Mouse (Mus musculus) cerebellum, postnatal 4 days (tissue): ENCODE data around the gene Crcp.

Source experiments
- DNase-seq, 2 experiments: peaks; one replicate each; pipeline ENCODE4 v3.0.0; 2022; ENCODE audit warnings: low spot score in 2 of 2, mixed read lengths in 1 of 2

The Crcp gene

DNA sequence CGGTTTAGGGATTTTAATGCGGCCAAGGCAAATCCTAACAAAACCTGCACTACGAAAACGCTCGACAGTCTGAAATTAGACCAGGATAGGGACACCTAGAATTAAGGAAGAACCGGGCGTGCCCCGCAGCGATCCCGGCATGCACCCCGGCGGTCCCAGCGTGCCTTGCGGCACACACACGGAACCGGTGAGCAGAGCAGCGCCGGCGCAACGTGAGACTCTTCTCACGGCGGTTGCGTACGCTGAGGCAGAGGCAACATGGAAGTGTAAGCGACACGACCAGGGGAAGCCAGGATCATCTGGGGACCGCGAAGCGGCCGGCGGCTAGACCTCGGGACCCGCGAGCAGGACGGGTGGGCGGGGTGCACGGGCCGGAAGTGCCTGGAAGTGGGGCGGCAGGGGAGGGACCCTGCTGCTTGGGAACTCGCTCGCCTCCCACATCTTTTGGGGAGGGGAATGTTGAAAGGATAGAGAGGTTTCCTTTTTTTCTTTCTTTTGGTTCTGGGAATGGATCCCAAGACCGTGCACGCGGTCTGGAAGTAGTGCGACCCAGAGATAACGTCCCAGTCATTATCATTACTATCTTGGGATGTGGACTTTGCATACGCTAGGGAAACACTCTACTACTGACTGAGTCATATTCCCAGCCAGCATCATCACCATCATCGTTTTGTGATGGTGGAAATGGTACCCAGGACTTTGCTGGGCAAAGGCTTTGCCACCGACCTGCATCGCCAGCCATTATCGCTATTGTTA lies at the start of gene Crcp, which contains the start of gene Asl:
Gene Crcp, plus strand, starts transcription at position 149 of the 756 bp plus-strand sequence.
Gene Asl, minus strand, starts transcription at position 106 of the 756 bp plus-strand sequence.
- DNase-seq = peak; percentile 52 to 78

DNA sequence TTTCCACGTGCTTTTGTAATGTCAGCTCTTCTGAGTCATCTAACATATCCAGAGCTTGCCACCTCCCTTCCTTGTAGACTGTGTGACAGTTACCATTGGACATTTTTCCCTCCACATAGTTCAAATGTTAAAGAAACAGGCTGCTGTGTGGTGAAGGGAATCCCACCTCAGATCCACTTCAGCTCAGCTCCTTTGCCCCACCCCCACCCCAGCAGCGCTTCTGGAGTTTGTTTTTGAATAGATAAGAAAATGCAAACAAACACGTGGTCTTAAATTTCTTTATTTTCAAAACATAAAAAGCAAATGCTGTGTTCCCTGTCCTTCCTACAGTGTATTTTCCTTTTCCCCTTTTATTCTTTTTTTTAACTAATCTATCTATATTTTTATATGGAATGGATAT lies 48.9 kb upstream of the Crcp start:
- no peak for DNase-seq

DNA sequence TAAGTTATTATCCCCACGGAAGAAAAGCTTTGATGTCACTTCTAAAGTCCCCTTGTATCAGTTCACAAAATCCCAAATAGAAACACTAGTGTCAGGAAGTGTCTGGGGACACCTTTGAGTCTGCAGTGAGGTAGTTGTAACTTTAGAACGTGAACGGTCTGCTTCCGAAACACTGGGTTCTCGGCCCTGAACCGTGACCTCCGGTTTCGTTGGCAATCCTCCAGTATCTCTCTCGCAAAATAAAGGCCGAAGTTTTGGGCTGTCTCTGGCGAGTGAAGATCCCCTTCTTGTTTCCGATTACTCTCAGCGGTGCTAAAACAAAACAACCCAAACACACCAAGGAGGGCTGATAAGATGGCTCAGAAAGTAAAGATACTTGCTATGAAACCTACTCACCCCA lies 39.7 kb upstream of the Crcp start:
- no peak for DNase-seq

DNA sequence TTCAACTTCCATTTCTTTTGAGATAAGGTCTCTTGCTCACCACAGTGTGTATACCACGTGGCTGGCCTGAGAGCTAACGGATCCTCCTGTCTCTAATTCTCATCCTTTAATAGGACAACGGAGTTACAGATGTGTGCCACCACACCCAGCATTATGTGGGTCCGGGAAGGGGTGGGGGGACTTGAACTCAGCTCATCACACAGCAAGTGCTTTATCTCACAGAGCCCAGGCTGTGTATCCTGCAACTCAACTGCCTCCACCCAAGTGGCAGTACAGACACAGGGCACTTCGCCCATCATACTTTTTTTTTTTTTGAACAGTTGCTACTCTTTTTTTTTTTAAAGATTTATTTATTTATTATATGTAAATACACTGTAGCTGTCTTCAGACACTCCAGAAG lies 37.2 kb upstream of the Crcp start:
- no peak for DNase-seq

DNA sequence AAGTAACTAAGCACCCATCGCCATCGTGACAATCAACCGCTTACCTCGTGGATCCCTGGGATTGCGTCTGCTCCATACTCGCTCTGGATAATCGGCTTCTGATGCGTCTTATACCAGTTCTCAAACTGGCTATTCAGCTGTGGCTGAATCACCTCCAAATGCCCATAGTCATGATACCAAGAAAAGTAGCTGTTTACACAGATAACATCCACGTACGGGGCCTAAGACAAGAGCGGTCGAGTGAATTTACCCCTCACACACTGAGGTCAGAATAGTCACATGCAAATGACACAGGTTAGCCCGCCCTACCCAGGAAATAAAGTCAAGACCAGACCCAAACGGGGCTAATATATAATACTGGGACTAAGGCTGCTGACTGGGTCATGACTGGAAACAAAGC lies 35.7 kb upstream of the Crcp start:
- DNase-seq = no peak

DNA sequence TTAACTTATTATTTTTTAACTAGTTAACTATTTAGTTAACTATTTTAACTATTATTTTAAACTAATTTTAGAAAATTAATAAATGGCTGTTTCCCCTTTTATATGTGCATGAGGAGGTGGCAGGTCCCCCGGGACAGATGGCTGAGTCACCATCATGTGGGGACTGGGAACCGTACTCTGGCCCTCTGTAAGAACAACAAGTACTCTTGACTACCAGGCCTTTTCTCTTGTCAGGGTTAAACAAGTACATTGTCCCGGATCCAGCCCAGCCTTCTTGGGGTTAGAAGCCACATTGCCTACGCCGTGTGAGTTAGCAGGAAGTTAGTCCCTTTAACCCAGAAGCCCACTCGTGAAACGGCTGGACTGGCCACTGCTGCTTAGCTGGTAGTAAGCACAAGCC lies 34.1 kb upstream of the Crcp start:
- no peak for DNase-seq

DNA sequence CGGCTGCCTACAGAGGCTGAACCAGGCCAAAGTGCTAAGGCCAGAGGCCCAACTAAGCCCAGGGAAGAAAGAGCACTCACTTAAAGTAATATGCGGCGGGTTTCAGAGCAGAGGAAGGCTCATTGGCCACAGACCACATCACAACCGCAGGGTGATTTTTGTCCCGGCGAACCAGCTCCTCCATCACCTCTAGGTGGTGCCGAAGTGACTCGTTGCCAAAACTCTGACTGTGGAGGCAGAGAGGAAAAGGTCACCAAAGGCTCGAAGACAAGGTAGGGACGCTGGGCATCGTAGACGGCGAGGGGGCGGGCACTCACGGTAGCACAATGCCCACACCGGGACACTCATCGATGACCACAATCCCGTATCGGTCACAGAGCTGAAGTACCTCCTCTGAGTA lies 31.4 kb upstream of the Crcp start:
- no peak for DNase-seq

DNA sequence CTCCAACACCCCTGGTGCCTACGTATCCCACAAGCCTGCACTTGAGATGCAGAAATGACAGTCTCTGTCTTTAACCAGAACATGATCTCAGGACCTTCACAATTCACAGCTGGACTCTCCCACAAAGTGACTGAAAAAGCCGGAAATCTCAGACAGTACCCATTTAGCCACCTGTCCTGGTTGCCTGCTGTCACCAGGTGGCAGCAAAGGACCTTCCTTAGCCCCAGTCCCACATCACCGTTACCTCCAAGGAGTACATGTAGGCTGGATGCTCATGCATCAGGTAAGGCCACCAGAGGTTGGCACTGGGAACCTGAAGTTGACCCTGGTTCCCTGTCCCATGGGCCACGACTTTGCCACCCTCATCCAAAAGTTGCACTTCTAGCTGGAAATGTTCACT lies 30.0 kb upstream of the Crcp start:
- peak in 1 of 2 experiments; percentile 44 for DNase-seq

DNA sequence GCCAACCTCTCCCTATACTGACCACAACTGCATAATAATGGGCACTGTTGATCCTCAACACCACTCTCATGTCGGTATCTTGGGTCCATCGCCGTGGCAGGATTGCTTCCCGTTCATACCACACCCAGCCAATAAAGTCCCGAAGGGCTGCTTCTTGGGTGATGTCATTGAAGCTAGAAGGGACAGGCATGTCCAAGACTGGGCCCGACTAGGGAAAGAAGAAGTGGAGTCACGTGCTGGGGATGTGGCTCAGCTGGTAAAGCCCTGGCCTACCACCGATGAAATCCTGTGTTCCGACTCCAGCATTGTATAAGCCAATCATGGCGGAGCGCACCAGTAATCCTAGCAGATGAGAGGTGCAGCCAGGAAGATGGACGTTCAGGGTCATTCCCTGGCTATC lies 28.4 kb upstream of the Crcp start:
- no peak for DNase-seq

DNA sequence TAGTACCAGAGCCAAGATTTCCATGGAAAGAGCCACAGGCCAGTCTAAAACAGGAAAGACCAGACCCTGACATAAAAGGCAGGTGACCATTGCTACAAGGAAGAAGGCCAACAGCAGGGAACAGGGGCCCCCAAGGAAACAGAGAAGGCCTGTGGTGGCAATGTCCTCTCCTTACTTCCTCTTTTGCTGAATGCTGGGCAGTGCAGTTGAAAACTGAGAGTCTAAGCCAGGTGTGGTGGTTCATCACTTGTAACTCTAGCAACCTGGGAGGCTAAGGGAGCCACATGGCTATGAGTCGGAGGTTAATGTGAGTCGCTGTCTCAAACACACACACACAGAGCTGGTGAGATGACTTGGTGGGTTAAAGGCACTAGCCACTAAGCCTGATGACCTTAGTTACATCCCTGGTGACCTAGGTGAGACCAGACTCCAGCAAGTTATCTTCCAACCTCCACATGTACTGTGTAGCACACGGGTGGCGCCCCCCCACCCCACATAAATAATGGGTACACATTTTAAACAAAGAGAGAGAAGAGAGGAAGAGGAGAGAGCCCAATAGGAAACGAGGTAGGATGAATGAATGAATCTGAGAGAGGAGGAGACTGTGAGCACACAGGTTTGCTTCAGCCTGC lies 27.6 kb upstream of the Crcp start:
- no peak for DNase-seq

DNA sequence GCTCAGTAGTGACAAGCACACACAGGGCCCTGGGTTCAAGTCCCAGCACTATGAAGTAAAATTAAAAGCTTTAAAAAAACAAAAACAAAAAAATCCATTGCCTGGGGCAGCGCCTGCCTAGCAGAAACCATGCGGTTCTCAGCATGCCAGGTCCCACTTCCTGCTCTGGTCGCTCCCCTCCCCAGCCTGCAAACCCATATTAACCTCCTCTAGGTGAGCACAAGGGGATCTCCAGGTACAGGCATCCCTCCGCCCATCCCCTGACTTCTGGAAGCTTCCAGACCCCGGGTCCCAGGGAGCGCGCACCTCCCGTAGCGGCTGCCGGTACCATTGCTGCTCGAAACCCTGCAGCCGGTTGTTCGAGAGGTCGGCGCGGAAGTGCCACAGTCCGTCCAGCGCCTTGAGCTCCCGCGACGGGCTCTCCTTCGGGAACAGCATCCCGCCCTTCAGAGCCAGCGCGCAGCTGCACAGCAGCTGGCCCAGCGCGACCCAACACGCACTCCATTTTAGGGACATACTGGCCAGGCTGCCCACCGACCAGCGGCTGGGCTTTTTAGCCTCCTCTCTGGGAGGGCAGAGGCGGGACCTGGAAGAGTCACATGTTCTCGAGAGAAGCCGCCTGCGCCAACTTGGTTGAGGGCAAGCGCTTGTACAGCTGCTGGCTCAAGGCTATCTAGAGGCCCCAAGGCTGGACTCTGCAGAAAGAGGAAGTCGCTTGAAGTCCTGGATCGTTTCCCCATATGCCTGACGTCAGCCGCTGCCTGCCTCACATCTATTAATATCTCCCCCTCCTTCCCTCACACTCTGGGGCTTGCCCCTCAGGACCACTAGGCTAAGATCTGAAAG lies 26.6 kb upstream of the Crcp start, which contains the start of gene Gusb:
Gene Gusb, minus strand, starts transcription at position 749 of the 846 bp plus-strand sequence.
- DNase-seq = peak; percentile 68

DNA sequence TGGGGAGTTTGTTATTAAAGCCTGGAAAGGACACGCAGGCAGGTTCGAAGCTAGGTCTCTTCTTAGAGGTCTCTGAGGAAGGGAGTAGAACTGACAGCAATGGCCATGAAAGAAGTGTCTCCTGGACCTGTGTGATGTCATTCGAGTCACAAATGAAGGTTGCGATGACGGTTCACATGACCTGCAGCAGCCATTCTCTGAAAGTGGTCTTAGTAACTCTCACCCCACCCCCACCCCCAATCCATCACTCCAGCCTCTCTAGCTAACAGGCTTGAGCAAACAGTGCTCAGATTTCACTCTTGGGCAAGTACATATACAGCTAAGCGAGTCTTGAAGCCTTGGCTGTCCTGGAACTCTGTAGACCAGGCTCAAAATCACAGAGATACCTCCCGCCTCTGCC lies 25.9 kb upstream of the Crcp start:
- no peak for DNase-seq

DNA sequence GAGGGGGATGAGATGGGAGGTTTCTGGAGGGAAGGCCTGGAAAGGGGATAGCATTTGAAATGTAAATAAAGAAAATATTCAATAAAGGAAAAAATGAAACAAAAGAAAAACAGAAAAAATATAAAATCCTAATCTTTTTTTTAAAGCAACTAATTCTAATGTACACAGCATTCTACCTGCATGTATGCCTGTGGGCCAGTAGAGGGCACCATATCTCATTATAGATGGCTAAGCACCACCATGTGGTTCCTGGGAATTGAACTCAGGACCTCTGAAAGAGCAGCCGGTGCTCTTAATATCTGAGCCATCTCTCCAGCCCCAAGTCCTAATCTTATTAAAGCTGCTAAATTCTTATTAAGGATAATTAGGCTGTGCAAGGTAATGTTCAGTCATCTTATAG lies 21.7 kb upstream of the Crcp start:
- no peak for DNase-seq

DNA sequence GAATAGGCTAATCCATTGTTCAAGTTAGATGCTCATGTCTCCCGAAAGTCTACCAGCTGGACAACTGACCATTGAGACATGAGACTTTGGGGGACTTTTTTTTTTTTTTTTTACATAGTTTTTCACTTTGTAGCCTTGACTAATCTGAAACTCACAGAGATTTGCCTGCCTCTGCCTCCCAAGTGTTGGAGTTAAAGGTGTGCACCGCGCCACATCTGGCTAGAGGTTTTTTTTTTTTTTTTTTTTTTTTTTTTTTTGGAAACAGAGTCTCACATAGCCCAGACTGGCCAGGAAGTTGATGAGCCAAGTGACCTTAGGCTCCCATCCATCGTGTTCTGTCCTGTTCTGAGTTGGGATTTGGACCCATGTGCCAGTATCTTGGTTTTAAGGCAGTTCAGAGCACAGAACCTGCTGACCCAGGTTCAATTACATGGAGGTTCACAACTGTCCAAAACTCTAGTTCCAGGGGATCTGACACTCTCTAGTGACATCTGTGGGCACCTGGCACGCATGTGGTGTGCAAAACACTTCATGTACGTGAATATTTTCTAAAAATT lies 21.0 kb upstream of the Crcp start:
- no peak for DNase-seq

DNA sequence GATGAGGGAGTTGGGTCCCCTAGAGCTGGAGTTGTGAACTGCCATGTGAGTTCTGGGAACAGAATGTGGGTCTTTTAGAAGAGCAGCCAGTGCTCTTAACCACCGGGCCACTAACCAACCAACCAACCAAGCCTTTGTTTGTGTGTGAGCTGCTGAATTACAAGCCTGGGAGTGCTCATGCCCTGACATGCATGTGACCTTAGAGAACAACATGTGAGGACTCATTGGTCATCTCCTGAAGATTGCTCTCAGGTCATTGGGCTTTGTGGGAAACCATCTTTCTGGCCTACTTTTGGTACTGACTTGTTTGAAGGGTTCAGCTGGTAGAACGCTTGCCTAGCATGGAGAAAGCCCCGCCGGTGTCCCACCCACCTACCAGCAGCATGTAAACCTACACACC lies 19.3 kb upstream of the Crcp start:
- DNase-seq = no peak

DNA sequence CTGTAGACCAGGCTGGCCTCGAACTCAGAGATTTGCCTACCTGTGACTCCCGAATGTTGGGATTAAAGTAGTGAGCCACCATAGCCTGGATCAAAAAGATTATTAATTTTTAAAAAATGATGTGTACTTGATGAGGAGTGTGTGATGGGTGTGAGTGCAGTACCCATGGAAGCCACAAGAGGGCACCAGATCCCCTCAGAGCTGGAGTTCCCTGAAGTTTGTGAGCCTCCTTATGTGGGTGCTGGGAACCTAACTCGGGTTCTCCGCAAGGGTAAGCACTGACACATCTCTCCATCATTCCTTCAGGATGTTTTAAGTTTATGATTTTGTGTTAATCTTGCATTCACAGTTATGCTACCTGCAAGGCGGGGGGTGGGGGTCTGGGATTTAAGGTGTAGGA lies 18.1 kb upstream of the Crcp start:
- DNase-seq = no peak

DNA sequence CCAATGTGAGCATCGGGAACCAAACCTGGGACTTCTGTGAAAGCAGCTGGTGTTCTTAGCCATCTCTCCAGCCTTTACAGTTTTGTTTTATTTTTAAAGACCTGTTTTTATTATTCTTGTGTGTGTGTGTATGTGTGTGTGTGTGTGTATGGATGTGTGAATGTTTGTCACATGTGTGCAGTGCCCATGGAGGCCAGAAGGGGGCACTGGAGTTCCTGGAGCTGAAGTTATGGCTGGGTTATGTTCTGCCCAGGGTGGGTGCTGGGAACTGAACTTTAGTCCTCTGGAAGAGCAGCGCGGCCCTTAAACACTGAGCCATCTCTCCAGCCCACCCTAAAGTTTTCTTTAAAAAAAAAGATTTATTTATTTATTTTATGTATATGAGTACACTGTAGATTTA lies 14.0 kb upstream of the Crcp start:
- no peak for DNase-seq

DNA sequence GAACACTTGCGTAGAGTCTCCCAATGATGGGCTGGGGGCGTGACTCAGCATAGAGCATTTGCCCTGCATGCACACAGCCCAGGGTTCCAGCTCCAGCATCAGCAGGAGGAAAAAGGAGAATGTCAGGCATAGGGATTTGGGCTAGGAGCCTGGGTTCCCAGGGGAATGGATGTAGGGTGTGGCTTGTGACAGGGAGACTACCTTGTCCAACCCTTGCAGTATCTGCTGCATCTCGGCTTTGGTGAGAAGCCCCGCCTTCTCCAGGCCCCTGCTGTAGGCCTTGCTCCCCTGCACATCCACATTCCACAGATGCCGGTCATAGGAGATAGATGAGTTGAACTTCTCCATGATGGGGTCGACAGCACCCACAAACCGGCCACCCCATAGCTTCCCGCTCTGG lies 9.6 kb upstream of the Crcp start:
- DNase-seq = no peak

DNA sequence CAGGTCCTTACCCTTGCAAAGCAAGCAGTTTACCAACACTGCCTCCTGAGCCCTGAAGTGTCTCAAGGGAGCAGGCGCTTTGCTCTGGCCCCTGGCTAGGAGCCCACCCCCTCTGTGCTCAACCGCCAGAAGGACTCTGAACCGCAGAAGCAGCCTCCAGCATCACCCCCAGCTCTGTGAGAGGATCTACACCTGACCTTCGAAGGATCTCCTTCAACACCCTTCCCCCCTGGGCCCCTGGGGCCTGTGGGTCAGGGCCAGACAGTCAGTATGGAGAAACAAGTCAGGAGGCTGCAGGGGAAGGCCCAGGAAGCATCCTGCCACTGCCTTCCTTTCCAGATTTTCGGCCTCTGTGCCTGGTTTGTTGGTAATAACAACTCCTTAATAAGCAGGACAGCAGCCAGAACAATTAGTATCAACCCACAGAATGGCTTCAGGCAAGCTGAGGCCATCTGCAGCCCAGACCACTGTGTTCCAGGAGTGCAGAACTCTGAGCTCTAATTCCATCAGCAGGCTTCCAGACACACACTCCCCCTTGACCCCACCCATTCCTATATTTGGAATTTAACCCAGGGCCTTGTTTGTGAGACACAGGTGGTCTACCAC lies 7.6 kb upstream of the Crcp start:
- no peak for DNase-seq

DNA sequence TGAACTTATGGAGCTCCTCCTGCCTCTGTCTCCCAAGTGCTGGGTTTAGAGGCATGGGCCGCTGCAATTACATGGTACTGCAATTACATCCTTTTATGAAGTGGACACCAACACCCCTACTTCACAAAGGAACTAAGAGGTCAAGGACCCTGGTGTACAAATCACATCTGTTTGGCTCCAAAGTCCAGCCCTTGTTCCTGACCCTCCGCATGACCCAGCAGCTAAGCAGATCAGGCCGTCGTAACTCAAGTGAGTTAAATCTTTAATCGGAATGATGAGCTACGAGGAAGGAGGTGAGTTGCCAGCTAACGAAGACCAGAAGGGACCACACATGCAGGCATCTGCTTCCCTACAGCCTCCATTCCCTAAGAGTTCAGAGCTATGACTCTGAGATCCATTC lies 6.7 kb upstream of the Crcp start:
- DNase-seq = no peak

DNA sequence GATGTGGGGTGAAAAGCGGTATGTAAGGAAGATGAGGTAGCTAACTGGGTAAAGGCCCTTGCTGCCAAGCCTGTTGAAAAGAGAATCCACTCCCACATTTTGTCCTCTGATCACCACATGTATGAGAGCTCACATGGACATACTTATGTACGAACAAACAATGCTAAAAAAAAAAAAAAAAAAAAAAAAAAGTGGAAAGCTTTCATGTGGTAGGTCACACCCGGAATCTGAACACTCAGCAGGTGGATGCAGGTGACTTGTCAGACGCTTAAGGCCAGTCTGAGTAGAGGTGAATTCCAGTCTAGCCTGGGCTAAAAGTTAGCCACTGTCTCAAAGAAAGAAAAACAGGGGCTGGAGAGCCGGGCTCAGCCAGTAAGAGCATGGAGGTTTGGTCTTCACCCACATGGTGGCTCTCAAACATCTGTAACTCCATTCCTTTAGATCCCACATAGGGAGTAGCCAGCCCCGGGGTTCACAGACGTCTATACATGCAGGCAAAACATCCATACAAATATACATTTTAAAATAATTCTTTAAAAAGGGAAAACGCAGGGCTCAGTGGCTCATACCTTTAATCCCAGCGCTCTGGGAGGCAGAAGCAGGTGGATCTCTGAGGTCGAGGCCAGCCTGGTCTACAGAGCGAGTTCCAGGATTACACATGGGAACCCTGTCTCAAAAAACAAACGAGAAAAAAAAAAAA lies 5.9 kb upstream of the Crcp start:
- DNase-seq = no peak
